Mouse (Mus musculus) myocyte (in vitro differentiated cells): ENCODE results near the gene Gjc1. TPM values are rescaled to one million over a fixed set of nuclear protein-coding genes. Genes with fewer than 3 reads are reported as not detected.
A peak's percentile ranks its signal among the peaks of the same experiment; 100 is the strongest.

ENCODE experiments used
- H3K27me3 ChIP-seq: one replicate; pipeline ENCODE4 v1.6.1; 2011; ENCODE audit not compliant: control insufficient read depth, insufficient read depth, insufficient read length
- H3K36me3 ChIP-seq: one replicate; pipeline ENCODE4 v1.6.1; 2011; ENCODE audit not compliant: control insufficient read depth, insufficient read depth
- H3K4me2 ChIP-seq: one replicate; pipeline ENCODE4 v1.6.1; 2011; ENCODE audit warnings: low read depth, control low read depth
- H3K4me3 ChIP-seq: one replicate; pipeline ENCODE4 v1.5.1; 2011; ENCODE audit warnings: mild to moderate bottlenecking, control low read depth, moderate library complexity
- H3K79me2 ChIP-seq: one replicate; pipeline ENCODE4 v1.6.1; 2011; ENCODE audit not compliant: control insufficient read depth, insufficient read depth
- H3ac ChIP-seq: one replicate; pipeline ENCODE4 v1.6.1; 2011; ENCODE audit not compliant: control insufficient read depth, insufficient read length
- CEBPB ChIP-seq: IDR thresholded peaks from 2 replicates; pipeline ENCODE4 v1.6.1; 2011; ENCODE audit warnings: mild to moderate bottlenecking, moderate library complexity; ENCODE audit not compliant: poor library complexity, insufficient read depth, severe bottlenecking
- E2F4 ChIP-seq: IDR thresholded peaks from one replicate; pipeline ENCODE4 v1.6.1; 2011; ENCODE audit warnings: mild to moderate bottlenecking, control low read depth, moderate library complexity; ENCODE audit not compliant: insufficient read depth
- MAX ChIP-seq: IDR thresholded peaks from one replicate; pipeline ENCODE4 v1.6.1; 2011; ENCODE audit warnings: low read depth, mild to moderate bottlenecking, control low read depth
- MYOD1 ChIP-seq, 3 experiments: IDR thresholded peaks; one replicate each; pipeline ENCODE4 v1.6.1; 2011; ENCODE audit warnings: control low read depth in 2 of 3, low read depth in 2 of 3, mild to moderate bottlenecking in 2 of 3, moderate library complexity in 1 of 3; ENCODE audit not compliant: insufficient read length in 2 of 3, control insufficient read depth in 1 of 3
- MYOG ChIP-seq, 3 experiments: IDR thresholded peaks; one replicate each; pipeline ENCODE4 v1.6.1; 2011; ENCODE audit warnings: control low read depth in 2 of 3, low read depth in 2 of 3, mild to moderate bottlenecking in 2 of 3; ENCODE audit not compliant: insufficient read length in 2 of 3, control insufficient read depth in 1 of 3, insufficient read depth in 1 of 3
- POLR2A ChIP-seq: IDR thresholded peaks from one replicate; pipeline ENCODE4 v1.6.1; 2011; ENCODE audit warnings: low read depth, mild to moderate bottlenecking, control low read depth, moderate library complexity; ENCODE audit not compliant: insufficient read length
- POLR2AphosphoS2 ChIP-seq: IDR thresholded peaks from one replicate; pipeline ENCODE4 v1.6.1; 2011; ENCODE audit warnings: low read depth, control low read depth; ENCODE audit not compliant: insufficient read length
- REST ChIP-seq: IDR thresholded peaks from one replicate; pipeline ENCODE4 v1.6.1; 2011; ENCODE audit warnings: mild to moderate bottlenecking, control low read depth, moderate library complexity; ENCODE audit not compliant: insufficient read depth, insufficient read length
- SRF ChIP-seq: IDR thresholded peaks from one replicate; pipeline ENCODE4 v1.6.1; 2011; ENCODE audit warnings: low read depth; ENCODE audit not compliant: control insufficient read depth, insufficient read length
- TCF12 ChIP-seq: IDR thresholded peaks from one replicate; pipeline ENCODE4 v1.6.1; 2011; ENCODE audit warnings: mild to moderate bottlenecking, control low read depth; ENCODE audit not compliant: poor library complexity, insufficient read depth, severe bottlenecking
- TCF3 ChIP-seq: IDR thresholded peaks from one replicate; pipeline ENCODE4 v1.6.1; 2011; ENCODE audit warnings: low read depth, control low read depth; ENCODE audit not compliant: insufficient read length
- USF1 ChIP-seq: IDR thresholded peaks from one replicate; pipeline ENCODE4 v1.6.1; 2011; ENCODE audit warnings: low read depth, mild to moderate bottlenecking, control low read depth, moderate library complexity
- polyA plus RNA-seq: library from polyadenylated mRNA; unstranded; fragments of >200 nt; fragmentation: generic; extraction: Trizol; gene quantifications from one replicate; pipeline ENCODE4 v1.2.1, GENCODE M21; 2012; ENCODE audit warnings: missing spikeins

Gjc1 gene
- polyA plus RNA-seq, 1 experiment, result 10.3 TPM

DNA sequence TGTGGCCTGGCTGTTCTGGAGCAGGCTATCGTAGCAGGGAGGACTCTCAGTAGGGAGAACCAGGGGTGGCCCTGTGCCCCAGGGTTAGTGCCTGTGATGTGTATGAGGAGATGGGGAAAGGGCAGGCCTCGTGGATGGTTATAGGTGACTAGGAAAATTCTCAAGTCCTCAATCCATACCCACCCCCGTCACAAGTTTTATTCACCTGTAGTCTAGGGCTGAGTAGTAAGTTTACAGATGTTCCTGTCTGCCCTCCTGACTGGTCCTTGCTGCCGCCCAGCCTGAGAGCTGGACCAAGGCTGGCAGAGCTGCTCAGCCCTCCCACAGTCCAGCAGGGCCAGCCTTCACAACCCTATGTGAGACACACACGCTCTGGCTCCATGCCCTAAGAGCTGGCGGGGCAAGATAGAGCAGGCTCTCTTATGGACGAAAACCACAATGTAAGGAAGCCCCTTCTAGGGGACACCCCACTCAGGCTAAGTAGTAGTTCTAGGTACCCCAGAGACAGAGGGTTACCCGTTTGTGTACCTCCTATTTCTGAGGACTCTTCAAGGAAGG lies 40.3 kb downstream of the Gjc1 start:
- no peak overlapping the region for H3K4me3 ChIP-seq
- no peak for TF ChIP-seq MYOD1 (IDR thresholded peaks at IDR 0.05; ENCODE audit: control insufficient read depth in 1 of 3, insufficient read length in 2 of 3, low read depth in 2 of 3)
- no peak for TF ChIP-seq TCF12
- H3K79me2 ChIP-seq, result no peaks in the 10 kb centered on the region
- H3K4me2 ChIP-seq, result no peak overlapping the region
- no peaks in the 10 kb centered on the region for H3K27me3 ChIP-seq
- no peaks in the 10 kb centered on the region for H3K36me3 ChIP-seq
- H3ac ChIP-seq, result no peak overlapping the region

DNA sequence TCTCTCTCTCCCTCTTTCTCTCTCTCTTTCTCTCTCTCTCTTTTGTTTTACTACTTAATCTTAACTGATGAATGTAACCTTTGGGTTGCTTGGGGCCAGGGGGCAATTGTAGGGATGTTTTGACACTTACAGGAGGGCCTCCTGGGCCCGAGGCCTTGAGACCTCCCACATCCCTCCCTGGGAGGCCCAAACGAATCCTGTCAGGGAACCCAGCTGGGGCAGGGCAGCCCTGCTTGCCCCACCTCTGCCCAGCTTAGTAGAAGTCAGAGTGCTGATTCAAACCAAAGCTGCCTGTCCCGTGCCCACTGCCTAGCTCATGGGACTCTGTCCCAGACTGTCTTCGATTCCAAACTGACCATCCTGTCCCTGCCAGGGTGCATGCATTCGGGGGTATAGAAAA lies 40.9 kb downstream of the Gjc1 start:
- TF ChIP-seq REST (no peak), MYOG (IDR thresholded peaks at IDR 0.05; ENCODE audit: control insufficient read depth in 1 of 3, insufficient read depth in 1 of 3, insufficient read length in 2 of 3, low read depth in 2 of 3) (no peak)
- H3K27me3 ChIP-seq, result no peaks in the 10 kb centered on the region

DNA sequence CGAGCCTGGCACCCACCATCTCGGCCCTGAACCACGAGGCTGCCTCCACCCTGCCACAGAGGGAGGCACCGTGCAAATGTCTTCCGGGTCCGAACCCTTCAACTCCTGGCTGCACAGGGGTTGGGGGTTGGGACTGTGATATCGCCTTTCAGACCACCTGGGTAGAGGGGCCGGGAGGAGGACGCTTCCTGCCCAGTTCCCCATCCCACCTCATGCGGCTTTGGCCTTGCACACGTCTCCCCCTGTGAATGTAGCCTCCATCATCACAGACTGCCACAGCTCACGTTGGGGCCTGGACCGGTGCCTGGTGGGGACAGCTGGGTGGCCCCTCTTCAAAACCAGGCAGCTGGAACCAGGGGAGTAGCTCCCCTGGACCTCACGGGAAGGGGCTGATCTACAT lies 41.3 kb downstream of the Gjc1 start:
- H3K79me2 ChIP-seq, result no peaks in the 10 kb centered on the region
- H3K4me3 ChIP-seq, result no peak overlapping the region
- no peaks in the 10 kb centered on the region for H3K27me3 ChIP-seq
- H3K4me2 ChIP-seq, result no peak overlapping the region
- H3ac ChIP-seq, result no peak overlapping the region
- no peaks in the 10 kb centered on the region for H3K36me3 ChIP-seq
- no peak for TF ChIP-seq TCF3
- TF ChIP-seq POLR2A, result no peak
- TF ChIP-seq POLR2AphosphoS2, result no peak
- no peak for TF ChIP-seq TCF12
- no peak for TF ChIP-seq CEBPB
- no peak for TF ChIP-seq SRF
- no peak for TF ChIP-seq MAX

More for the DNA sequence above, 40.9 kb downstream of the Gjc1 start:
- H3K4me2 ChIP-seq, result no peak overlapping the region
- H3ac ChIP-seq, result no peak overlapping the region
- H3K4me3 ChIP-seq, result no peak overlapping the region
- no peaks in the 10 kb centered on the region for H3K36me3 ChIP-seq
- H3K79me2 ChIP-seq, result no peaks in the 10 kb centered on the region

DNA sequence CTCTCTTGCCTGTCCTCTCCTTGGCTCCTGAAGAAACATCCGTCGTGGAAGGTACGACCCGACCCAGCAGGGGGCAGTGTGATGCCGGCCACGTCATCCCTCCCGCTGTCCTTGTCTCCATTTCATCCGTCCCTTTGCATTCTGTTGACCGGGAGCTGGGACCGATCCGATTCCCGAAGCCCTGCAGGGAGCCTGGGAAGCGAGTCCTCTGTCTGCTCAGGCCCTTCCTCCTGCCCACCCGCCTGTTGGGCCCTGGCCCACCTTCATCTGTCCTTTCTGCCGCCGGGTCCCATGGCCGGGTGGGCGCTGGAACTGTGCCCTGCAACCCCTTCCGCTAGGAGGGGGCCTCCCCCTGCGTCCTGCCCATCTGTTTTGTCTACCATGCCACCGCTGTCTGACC lies 41.9 kb downstream of the Gjc1 start:
- H3K79me2 ChIP-seq, result no peaks in the 10 kb centered on the region
- H3K36me3 ChIP-seq, result no peaks in the 10 kb centered on the region
- TF ChIP-seq MYOD1 (IDR thresholded peaks at IDR 0.05; ENCODE audit: control insufficient read depth in 1 of 3, insufficient read length in 2 of 3, low read depth in 2 of 3) (no peak), CEBPB (no peak), POLR2AphosphoS2 (no peak), TCF12 (no peak), REST (no peak), USF1 (no peak), MYOG (IDR thresholded peaks at IDR 0.05; ENCODE audit: control insufficient read depth in 1 of 3, insufficient read depth in 1 of 3, insufficient read length in 2 of 3, low read depth in 2 of 3) (peak in 1 of 3 experiments; percentile 34)
- H3K4me2 ChIP-seq, result peak overlapping the region; percentile 69
- no peak overlapping the region for H3ac ChIP-seq
- no peaks in the 10 kb centered on the region for H3K27me3 ChIP-seq
- H3K4me3 ChIP-seq, result no peak overlapping the region

DNA sequence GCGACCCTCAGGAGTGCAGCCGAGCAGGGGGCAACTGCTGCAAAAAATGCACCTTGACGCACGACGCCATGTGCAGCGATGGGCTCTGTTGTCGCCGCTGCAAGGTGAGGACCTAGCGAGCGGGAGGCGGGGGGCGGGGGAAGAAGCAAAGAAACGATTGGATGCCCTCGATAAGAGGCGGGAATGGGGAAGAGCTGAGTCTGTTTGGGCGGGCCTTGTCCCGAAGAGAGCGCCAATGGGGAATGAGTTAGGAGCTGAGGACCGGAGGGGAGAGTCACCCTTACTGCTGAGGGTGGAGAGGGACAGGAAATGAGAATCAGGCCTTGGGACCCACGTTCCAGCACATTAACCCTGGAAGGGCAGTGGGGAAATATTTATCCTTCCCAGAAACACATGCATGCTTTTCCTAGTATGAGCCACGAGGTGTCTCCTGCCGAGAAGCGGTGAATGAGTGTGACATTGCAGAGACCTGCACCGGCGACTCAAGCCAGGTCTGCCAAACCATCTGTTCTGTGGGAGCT lies 44.8 kb downstream of the Gjc1 start:
- Histone ChIP-seq H3K36me3 (no peaks in the 10 kb centered on the region), H3K27me3 (no peaks in the 10 kb centered on the region)

DNA sequence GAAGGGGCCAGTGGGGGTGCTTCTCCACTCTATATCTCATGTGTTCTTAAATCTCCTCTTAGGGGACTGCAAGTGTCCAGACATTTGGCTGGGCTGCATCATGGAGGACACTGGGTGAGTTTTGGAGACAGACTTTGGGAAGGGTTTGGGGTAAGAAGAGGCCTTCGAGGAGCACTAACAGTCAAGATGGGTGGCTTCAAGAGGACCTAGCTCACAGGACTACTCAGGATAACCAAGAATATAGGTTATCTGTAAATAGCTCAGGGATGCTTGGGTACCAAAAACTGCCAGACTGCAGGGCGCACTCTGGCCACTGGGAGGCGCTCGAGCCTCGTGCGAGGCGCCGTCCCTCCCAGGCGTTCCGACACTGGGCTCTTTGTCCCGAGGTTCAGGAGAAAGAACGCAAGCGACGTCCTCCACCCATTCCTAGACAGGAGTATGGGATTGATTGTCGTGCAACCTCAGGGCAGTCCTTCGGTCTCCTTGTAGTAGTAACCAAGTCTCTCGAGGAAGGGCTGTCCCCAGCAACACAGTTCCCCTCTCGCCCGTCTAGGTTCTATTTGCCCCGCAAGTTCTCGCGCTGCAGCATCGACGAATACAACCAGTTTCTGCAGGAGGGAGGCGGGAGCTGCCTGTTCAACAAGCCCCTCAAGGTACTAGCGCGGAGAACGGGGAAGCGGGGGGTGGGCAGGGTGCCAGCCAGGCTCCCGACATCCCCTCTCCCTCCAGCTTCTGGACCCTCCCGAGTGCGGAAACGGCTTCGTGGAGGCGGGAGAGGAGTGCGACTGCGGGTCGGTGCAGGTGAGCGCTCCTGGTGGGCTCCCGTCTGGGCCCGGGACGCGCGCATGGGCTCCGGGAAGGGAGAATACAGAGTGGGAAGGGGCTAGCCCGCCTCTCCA lies 45.5 kb downstream of the Gjc1 start:
- Histone ChIP-seq H3ac (no peak overlapping the region), H3K79me2 (no peaks in the 10 kb centered on the region), H3K36me3 (no peaks in the 10 kb centered on the region), H3K4me2 (peak overlapping the region; percentile 100), H3K27me3 (no peaks in the 10 kb centered on the region), H3K4me3 (peak overlapping the region; percentile 22)
- no peak for TF ChIP-seq REST
- TF ChIP-seq TCF12, result no peak
- TF ChIP-seq E2F4, result no peak
- TF ChIP-seq USF1, result no peak
- TF ChIP-seq POLR2A, result no peak
- TF ChIP-seq MYOG (IDR thresholded peaks at IDR 0.05; ENCODE audit: control insufficient read depth in 1 of 3, insufficient read depth in 1 of 3, insufficient read length in 2 of 3, low read depth in 2 of 3), result no peak
- no peak for TF ChIP-seq CEBPB
- TF ChIP-seq MAX, result no peak
- no peak for TF ChIP-seq TCF3
- TF ChIP-seq MYOD1 (IDR thresholded peaks at IDR 0.05; ENCODE audit: control insufficient read depth in 1 of 3, insufficient read length in 2 of 3, low read depth in 2 of 3), result no peak
- TF ChIP-seq SRF, result no peak
- TF ChIP-seq POLR2AphosphoS2, result no peak

More for the DNA sequence above, 44.8 kb downstream of the Gjc1 start:
- TF ChIP-seq SRF (peak; percentile 20), REST (no peak)
- Histone ChIP-seq H3K4me3 (peak overlapping the region; percentile 22), H3K4me2 (peak overlapping the region; percentile 100), H3K79me2 (no peaks in the 10 kb centered on the region), H3ac (no peak overlapping the region)
